Mouse (Mus musculus) T-cell, adult 2 months (primary cell): ENCODE results near the gene Pdgfra.

Source experiments
- DNase-seq: peaks from one replicate; pipeline ENCODE4 v3.0.0; 2022; ENCODE audit warnings: low spot score

The Pdgfra gene

GRCm38 (mm10) chr5:75209966-75210365 lies 57.9 kb downstream of the Pdgfra start:
- no peak for DNase-seq

- DNase-seq, result no peak
Measured at GRCm38 (mm10) chr5:75214520-75214919, 62.4 kb downstream of the Pdgfra start.

- no peak for DNase-seq
Measured at GRCm38 (mm10) chr5:75214929-75215328, 62.8 kb downstream of the Pdgfra start.

GRCm38 (mm10) chr5:75215678-75216256 lies 63.7 kb downstream of the Pdgfra start:
- no peak for DNase-seq

GRCm38 (mm10) chr5:75221610-75222009 lies 69.5 kb downstream of the Pdgfra start:
- no peak for DNase-seq

GRCm38 (mm10) chr5:75222491-75223265 lies 70.6 kb downstream of the Pdgfra start:
- DNase-seq, result no peak

- no peak for DNase-seq
Measured at GRCm38 (mm10) chr5:75238363-75238762, 86.3 kb downstream of the Pdgfra start.

- no peak for DNase-seq
Measured at GRCm38 (mm10) chr5:75238928-75239777, 87.1 kb downstream of the Pdgfra start.

GRCm38 (mm10) chr5:75247070-75247740 lies 95.1 kb downstream of the Pdgfra start:
- no peak for DNase-seq
